Mouse (Mus musculus) natural killer cell, adult 2 months (primary cell): ENCODE measurements around the gene Ankrd13d.
"Not testable (repeated sequence)": the region's sequence is repeated elsewhere in the genome, so short reads cannot be mapped to it uniquely, and the experiment has no call there.

Source experiments
- DNase-seq, 2 experiments: peaks; one replicate each; pipeline ENCODE4 v3.0.0; 2022; ENCODE audit warnings: low spot score in 2 of 2

Gene Ankrd13d

DNA sequence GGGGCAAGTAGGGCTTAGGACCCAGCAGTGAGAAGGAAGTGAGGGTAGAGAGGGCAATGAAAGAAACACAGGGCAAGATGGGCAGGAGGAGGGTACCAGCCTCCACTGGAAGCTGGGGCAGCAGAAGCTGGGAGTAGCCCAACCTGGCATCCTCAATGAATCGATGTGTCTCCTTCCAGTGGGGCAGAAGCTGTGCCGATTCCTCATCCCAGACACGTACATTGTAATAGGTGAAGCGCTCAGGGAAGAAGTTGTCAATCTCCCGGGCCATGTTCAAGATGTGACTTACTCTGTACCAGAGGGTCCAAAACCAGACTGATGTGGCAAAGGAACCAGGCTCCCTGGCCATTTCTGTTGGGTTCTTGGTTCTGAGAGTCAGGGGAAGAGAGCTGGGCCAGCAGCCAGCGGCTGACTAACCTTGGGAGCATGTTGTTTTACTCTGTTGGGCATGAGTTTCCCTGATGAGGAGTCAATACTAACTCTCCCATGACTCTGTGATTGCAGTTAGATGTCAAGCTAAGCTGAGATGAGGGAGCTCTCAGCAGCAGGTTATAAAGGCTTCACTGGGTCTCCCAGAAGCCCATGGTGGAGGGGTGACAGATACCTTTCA, 18.7 kb downstream of the Ankrd13d start:
- DNase-seq = no peak

DNA sequence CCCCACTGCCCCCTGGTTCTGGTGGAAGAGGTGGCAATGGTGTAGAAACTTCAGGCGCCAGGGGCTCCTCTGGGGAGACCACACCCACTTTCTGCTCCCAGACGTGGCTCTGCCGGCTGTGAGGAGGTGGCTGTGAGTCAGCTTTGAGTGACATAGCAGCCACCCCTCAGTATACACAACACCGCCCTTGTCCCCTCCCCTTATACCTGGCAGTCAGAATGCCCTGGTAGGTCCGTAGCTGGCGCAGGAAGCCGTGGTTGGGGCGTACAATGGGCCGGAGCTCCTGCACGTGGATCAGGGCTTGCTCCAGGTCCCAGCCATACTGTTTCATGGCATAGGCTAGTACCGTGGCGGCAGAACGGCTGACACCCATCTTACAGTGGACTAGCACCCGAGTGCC, 19.2 kb downstream of the Ankrd13d start:
- DNase-seq = no peak

DNA sequence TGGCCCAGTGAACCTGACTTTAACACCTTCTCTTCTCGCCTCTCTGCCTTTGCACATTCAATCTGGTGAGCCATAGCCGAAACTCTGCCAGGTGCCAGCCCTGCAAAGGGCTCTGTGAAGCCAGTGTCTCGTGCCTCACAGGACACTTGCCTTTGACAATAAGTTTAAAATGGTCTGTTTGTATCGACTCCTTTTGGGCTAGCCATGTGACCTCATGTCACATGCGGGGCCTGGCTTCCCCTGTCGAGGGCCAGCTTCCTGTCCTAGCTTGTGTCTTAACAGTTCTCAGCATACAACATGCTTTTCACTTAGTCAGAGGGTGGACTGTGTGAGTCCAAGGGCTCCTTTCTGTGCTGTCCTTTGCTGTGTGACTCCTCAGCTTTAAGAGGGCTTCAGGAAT, 20.2 kb downstream of the Ankrd13d start:
- peak; percentile 65 to 74 for DNase-seq

DNA sequence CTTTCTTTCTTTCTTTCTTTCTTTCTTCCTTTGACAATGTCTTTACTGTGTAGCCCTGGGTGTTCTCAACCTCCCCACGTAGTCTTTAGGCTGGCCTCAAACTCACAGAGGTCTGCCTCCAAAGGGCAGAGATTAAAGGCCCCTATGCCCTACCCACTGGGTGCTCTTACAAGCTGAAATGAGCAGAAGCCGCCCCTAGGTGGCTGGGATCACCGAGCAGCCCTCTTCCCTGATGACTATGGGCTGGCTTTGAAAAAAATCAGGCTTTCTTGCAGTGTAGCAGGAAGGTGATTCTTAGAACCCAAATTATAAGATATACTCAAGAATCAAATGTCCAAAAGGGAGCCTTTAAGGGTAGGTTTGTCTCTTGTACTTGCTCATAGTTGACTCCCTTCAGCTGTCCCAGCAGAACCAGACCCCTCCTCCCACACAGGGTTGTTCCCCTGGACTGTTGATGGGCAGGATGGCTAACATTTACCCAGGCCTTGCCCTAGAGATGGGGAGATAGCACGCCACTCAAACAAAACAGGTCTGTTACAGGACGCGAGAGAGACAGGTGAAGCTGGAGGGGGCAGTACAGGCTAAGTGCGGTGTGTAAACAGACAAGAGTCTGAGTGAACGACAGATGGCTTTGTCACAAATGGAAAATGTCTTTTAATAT, 21.8 kb downstream of the Ankrd13d start:
- DNase-seq = peak in 1 of 2 experiments; percentile 36

DNA sequence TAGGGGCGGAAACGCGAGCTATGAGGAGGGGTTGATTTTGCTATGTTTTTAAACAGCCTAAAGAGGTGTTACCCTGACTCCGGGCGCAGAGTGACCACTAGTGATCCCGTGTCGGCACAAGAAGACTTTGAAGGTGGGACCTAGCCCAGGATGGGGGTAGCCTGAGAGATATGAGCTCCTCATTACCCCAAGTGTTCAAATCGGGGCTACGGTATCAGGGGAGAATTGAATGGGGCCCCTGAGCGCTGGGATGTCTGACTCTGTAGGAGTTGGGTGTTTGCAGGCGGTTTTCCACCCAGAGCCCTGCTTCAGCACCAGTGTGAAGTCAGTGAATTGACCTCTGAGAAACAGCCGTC, 25.1 kb downstream of the Ankrd13d start:
- no peak for DNase-seq

DNA sequence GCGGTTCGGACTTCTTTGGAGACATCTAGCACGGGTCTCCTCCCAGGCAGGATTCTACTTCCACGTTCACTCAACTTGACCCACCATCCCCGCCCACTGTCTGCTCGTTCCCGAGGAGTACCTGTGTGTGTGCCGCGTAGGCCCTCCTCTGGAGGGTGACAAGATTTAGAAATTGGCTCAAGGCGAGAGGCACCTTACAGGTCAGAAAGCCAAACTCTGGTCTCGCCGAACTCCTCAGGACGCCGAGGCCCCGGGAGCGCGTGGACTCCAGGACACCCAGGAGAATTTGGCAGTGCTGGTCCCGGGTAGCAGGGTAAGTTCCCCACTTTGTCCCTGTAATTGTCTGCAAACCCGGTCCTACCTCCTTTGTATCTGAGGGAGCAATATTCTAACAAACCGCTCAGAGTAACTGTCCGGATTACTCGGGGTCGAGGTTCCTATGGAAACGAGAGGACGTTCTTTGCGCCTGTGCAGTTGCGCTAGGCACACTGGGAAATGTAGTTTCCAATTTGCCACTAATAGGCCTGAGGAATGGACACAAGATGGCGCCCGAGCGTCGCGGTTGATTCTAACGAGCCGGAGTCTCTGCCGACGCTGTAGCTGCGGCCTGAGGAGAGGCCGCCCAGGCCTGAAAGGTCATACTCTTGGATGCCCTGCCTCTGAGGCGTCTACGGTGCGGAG, 25.6 kb downstream of the Ankrd13d start:
- peak; percentile 88 to 90 for DNase-seq

DNA sequence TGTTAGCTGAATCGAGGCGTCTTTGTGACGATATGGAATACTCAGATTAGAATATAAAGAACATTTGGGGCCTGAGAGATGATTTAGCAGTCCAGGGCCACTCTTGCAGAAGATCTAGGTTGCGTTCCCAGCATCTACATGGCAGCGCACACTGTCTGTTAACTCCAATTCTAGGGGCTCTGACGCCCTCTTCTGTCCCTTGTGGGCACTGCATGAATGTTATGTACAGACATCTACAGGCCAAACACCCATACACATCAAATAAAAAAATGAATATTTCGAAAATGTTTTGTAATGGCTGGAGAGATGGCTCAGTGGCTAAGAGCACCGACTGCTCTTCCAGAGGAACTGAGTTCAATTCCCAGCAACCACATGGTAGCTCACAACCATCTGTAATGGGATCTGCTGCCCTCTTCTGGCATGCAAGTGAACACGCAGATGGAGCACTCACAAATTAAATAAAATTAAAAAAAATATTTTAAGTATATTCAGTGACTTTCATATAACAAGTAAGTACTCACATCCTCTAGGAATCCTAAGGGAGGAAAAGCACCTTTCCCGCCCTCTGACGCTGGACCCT, 27.3 kb downstream of the Ankrd13d start:
- DNase-seq = no peak

DNA sequence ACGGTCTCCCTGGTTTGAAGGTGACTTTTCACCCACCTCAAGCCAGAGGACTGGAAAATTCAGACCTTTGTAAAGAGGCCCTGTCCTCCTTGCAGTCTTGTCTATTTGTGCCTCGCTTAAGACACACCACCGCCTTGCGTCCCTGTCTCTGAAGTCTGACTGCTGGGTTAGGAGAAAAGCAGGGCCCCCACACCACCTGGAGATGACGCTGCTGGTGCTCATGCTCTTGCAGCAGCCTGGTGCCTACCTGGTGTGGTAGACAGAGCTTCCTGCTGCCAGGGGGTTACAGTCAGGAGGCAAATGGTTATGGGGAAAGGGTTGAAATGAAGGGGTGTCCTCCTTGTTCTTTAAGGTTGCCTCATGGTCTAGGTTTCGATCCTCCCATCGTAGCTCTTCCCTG, 28.7 kb downstream of the Ankrd13d start:
- no peak for DNase-seq

DNA sequence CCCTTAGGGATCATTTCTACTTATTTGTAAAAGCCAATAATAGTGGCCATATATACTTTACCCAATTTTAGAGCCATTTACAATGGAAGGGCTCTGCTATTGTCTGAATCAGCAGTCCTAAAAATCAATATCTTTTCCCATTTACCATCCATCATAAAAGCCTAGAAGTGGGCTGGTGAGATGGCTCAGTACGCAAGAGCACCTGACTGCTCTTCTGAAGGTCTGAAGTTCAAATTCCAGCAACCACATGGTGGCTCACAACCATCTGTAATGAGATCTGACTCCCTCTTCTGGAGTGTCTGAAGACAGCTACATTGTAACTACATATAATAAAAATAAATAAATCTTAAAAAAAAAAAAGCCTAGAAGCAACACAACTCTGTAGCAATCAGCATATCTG, 34.3 kb downstream of the Ankrd13d start:
- not testable (repeated sequence) for DNase-seq

DNA sequence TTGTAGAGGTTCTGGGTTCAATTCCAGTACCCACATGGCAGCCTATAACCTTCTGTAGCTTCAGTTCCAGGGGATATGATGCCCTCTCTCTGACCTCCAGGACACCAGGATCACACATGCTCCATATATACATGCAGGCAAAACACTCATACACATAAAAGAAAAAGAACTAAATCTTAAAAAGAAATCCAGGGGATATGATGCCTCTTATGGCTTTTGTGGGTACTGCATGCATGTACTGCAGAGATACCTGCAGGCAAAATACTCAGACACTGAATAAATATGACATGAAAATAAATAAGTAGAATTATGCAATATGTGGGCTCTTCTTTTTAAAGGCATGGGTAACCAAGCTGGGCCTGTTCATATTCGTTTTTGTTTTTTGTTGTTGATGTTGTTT, 35.9 kb downstream of the Ankrd13d start:
- DNase-seq = no peak

DNA sequence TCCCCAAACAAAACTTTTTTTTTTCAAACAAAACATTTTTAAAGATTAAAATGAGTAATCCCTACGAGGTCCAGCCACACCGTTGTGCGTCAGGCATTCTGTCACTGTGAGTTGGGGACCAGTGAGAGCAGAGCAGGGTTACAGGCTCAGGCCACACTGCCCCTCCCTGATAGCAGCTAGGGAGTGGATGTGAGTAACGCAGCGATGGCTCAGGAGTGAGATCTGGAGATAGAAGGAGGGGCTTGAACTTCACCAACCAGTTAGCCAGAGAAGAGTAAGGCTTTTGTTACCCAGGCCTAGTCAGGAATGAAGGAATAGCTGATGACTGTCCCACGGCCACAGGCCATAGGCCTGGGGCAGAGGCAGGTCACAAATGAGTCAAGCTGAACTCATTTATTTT, 38.2 kb downstream of the Ankrd13d start:
- DNase-seq = no peak

DNA sequence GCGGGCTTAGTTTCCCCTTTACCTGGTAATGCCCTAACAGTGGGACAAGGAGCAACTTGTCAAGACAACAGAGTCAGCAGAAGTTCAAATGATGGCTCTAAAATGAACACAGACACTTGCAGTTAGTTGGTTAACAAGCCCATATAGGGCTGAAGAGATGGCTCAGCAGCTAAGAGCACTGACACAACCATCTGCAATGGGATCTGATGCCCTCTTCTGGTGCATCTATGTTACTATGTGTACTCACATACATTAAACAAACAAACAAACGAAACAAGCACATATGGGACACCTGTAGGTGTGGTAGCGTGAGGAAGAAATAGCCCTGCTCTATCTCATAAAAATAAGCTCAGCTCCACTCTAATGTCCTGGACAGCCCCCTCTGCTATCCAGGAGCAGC, 40.5 kb downstream of the Ankrd13d start:
- no peak for DNase-seq

DNA sequence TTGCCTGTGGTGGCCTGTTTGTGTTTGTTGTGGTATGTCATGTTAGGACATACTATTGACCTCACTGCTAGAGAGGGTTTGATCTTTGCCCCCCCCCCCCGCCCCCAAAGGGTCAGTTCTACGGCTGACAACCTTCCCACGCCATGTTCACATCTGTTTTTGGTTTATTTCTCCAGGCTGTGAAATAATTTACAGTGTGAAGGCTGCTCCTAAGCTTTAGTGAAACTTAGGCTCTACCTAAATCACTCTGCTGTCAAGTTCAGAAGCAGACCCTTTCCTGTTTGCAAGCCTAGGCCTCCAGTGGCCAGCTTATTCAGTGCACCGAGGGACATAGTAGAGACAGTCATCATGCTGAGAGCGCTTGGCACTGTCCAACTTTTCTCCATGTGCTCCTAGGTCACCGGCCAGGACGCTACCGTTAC, 42.7 kb downstream of the Ankrd13d start:
- DNase-seq = no peak

DNA sequence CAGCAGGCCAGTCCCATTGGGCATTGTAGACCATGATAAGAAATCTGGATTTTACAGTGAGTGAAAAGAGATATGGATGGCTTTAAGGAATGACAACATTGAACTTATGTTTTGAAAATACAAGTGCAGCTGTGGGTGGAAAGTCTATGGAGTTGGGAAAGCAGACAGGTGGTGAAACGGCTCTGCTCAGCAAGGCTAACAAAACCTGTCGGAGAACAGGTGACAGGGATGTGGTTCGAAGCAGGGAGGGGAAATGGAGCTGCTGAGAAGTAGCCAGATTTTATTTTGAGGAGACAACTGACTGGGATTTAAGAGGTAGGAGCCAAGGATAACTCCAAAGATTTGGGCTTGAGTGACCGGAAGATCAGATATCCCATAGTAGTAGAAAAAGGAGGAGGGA, 48.4 kb downstream of the Ankrd13d start:
- no peak for DNase-seq

DNA sequence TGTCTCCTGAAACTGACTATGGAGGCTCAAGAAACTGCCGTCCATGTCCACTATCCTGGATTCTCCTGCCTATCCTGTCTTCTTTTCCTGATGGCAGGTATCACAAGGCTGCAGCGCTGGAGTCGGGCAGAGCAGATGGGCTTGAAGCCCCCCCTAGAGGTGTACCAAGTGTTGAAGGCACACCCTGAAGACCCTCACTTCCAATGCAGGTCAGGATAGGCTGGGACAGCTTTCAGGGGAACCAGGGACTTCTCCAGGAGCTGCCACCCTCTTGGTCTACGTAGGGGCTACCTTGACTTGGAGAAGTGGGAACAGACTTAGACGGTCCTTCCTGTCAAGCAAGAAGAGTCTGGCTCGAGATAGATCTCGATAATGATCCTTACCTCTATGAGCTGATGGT, 50.3 kb downstream of the Ankrd13d start:
- no peak for DNase-seq

DNA sequence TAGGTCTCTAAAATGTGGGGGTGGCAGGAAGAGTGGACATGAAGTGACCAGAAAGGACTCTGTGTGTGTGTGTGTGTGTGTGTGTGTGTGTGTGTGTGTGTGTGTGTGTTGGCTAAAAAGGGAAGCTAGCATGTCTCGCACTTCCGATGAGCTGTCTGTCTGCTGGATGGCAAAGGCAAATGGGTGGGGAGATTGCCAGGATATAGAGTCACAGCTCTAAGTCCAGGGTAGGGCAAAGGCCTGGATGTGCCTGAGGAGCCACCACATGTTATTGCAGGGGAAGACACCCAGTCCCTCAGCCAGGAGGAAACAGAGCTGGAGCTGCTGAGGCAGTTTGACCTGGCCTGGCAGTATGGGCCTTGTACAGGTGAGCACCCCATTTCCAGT, 50.8 kb downstream of the Ankrd13d start:
- no peak for DNase-seq

DNA sequence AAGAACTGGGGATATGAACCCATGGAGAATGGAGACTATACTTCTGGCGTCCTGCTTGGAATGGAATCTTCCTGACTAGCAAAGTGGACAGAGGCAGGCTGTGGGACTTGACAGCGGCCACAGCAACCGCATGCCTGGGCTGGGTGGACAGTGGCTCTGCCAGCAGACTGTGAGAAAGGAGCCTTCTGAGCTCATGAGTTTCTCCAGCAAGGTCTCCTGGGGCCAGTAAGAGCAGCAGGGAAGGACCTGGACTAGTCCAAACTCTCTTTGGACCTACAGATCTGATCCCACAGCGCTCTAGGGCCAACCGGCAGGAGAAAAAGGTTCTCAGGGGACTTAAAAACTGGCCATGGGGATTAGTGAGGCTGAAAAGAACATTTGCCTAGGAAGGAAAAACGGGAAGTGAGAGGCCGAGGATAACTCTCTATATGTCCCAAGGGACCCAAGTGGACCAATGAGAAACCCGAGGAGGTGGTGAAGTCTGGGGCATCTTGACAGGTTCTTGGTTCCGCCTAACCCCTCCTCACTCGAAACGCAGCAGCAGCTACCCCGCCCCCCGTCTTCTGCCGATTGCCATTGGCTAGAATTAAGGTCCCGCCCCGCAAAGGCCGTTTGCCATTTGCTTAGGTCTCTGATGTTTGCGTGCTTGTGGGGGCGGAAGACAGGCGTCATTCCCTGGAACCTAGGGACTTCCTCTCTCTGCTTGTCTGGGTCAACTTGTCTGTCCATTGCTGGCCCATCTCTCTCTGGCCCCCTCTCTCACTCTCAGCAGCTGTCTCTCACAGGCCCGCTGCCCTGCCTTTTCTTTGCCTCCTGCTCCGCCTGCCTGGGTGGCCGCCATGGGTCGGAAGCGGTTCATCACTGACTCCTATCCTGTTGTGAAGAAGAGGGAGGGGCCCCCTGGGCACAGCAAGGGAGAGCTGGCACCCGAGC, 51.4 kb downstream of the Ankrd13d start, which contains the start of gene Pold4:
TSS of gene Pold4 (plus strand) at position 647 of the 933 bp plus-strand sequence.
- DNase-seq = peak; percentile 95 to 98

DNA sequence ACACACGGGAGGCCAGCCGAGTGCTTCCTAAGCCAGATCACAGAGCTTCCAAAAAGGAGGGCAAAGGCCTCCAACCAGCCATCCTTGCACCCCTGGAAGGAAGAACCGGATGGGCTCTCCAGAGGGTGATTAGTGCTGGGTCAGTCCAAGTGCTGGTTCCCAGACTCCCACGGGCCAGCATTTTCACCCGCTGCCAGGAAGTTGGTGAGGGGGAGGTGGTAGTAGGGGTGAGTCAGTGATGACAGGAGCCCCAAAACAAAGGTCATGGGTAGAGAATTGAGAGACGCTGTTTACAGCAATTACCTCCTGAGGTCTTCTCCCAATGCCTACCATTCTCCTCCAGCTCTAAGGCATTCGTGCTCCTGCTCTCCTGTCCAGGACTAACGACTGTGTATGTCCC, 52.5 kb downstream of the Ankrd13d start:
- DNase-seq = no peak

DNA sequence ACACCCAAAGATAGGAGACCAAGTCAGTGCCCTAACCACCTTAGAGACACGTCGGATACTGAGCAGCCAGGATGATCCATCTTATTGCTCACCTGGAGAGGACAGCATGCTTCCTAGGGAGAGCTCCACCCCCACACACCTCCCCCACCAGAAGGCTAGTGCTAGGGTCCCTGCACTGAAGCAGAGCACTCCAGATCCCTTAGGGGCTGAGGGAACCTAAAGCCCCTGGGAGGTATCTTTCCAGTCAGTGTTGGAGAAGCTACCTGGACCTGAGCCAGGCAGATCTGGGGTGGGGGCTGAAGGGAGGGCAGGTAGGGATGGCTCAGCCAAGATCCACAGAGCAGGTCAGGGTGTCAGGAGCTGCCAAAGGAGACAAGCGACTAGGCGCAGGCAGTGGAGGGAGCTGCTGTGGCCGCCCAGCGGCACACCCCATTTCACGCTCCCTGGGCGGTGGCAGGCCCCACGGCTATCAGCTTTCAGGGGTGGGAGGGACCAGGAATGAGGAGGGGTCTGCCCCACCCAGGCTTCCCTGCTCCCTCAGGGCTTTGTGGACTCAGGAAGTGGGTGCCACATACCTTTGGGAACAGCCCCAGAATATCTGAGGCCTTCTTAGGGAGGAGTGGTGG, 53.4 kb downstream of the Ankrd13d start:
- no peak for DNase-seq

DNA sequence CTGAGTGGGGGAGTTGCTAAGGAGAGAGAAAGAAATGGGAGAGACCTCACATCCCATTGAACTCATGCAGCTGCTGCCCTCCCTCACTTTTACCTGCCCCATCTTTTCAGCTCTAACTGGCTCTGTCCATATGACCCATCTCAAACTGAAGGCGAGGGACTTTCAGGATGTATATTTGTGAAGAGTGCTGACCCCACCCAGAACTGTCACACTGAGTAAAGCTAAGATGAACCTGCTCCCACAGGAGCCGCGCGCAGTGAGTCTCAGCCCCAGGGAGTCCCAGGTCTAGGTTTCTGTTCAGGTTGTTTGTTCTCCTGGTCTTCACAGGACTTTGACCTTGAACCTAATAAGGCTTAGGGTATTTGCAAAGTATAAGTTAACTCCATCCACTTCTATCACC, 54.0 kb downstream of the Ankrd13d start:
- no peak for DNase-seq
